Mouse (Mus musculus): ENCODE measurements around the gene Ralgapa2. TPM values are rescaled to one million over a fixed set of nuclear protein-coding genes. Genes with fewer than 3 reads are reported as not detected.

Ralgapa2 gene
- polyA plus RNA-seq (2015; fragmentation: Nextera tagmentation; extraction: Ambion mirVana), result 4.5 and 5.9 TPM in 2 replicates

DNA sequence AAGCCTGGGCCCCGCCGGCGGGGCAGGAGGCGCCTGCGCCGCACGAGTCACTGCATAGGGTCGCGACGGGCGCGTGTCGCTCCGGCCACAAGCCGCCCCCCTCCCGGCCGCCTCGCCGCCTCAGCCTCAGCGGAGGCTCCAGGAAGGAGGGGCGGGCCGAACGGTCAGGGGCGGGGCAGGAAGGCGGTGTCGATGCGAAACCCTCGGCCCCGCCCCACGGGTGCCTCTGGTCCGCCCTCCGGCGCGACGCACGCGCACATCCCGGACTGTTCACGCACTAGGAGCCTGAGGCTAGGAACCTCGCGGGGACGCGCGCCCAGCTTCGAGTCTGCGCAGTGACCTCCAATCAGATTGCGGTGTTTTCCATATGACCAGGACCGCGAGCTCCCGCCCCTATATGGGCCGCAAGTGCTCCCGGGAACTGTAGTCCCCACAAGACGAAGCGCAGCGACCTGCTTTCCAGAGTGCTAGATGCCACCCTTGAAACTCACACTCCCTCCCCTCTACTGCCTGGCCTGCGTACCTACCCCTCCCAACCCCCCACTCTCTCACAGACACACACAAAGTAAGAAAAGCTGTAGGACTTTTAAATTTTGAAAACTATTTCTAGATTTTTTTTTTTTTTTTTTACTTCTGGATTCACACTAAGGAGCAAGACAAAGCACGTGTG lies at the start of gene Ralgapa2:
Gene Ralgapa2 (minus strand): TSS at position 434 of the 670 bp plus-strand sequence.
- no peaks in the 10 kb centered on the region for H3K36me3 ChIP-seq (ENCODE audit: control insufficient read depth, insufficient read depth)
- H3K4me3 ChIP-seq (ENCODE audit: low read depth, low read length), result peak within 1 kb of the TSS; percentile 90
- peak within 1 kb of the TSS; percentile 94 for H3K4me2 ChIP-seq (ENCODE audit: low read depth, low read length)
- no peaks in the 10 kb centered on the region for H3K9me3 ChIP-seq (replicated peaks; ENCODE audit: control insufficient read depth, low read length)
- ATAC-seq (ENCODE audit: low read depth), result peak; percentile 99
- peaks cover 13% of the 10 kb centered on the region for H3K4me1 ChIP-seq (ENCODE audit: control insufficient read depth, low read depth, low read length)
- peak within 1 kb of the TSS; percentile 74 for H3K27ac ChIP-seq (ENCODE audit: low read length)
- H3K27me3 ChIP-seq (ENCODE audit: control insufficient read depth, insufficient read depth, low read depth, low read length), result no peaks in the 10 kb centered on the region
- H3K9ac ChIP-seq (ENCODE audit: low read depth, low read length), result peak within 1 kb of the TSS; percentile 90
- under 1% methylated on average over 53 of the region's 57 CpGs for WGBS (ENCODE audit: insufficient replicate concordance)

- Histone ChIP-seq H3K27me3 (ENCODE audit: control insufficient read depth, insufficient read depth, low read depth, low read length) (no peaks in the 10 kb centered on the region), H3K4me3 (ENCODE audit: low read depth, low read length) (no peak overlapping the region), H3K9ac (ENCODE audit: low read depth, low read length) (no peak overlapping the region), H3K27ac (ENCODE audit: low read length) (no peak overlapping the region), H3K4me2 (ENCODE audit: low read depth, low read length) (no peak overlapping the region), H3K4me1 (ENCODE audit: control insufficient read depth, low read depth, low read length) (no peaks in the 10 kb centered on the region; the same call in 1 of the 2 replicates), H3K36me3 (ENCODE audit: control insufficient read depth, insufficient read depth) (no peaks in the 10 kb centered on the region), H3K9me3 (replicated peaks; ENCODE audit: control insufficient read depth, low read length) (no peaks in the 10 kb centered on the region)
- 42% methylated on average over 3 of the region's 3 CpGs for WGBS (ENCODE audit: insufficient replicate concordance)
- no peak; the same call in 1 of the 2 replicates for ATAC-seq (ENCODE audit: low read depth)
Observed at GRCm38 (mm10) chr2:146561505-146561904, 49.4 kb upstream of the Ralgapa2 start.

GRCm38 (mm10) chr2:146560633-146561043 lies 48.5 kb upstream of the Ralgapa2 start:
- no peak overlapping the region for H3K4me2 ChIP-seq (ENCODE audit: low read depth, low read length)
- H3K4me1 ChIP-seq (ENCODE audit: control insufficient read depth, low read depth, low read length), result no peaks in the 10 kb centered on the region; the same call in 1 of the 2 replicates
- H3K4me3 ChIP-seq (ENCODE audit: low read depth, low read length), result no peak overlapping the region
- no peak overlapping the region for H3K27ac ChIP-seq (ENCODE audit: low read length)
- no peak overlapping the region for H3K9ac ChIP-seq (ENCODE audit: low read depth, low read length)
- no peaks in the 10 kb centered on the region for H3K9me3 ChIP-seq (replicated peaks; ENCODE audit: control insufficient read depth, low read length)
- no peaks in the 10 kb centered on the region for H3K36me3 ChIP-seq (ENCODE audit: control insufficient read depth, insufficient read depth)
- H3K27me3 ChIP-seq (ENCODE audit: control insufficient read depth, insufficient read depth, low read depth, low read length), result no peaks in the 10 kb centered on the region
- WGBS (ENCODE audit: insufficient replicate concordance), result 42% methylated on average over 4 of the region's 4 CpGs
- no peak for ATAC-seq (ENCODE audit: low read depth)

DNA sequence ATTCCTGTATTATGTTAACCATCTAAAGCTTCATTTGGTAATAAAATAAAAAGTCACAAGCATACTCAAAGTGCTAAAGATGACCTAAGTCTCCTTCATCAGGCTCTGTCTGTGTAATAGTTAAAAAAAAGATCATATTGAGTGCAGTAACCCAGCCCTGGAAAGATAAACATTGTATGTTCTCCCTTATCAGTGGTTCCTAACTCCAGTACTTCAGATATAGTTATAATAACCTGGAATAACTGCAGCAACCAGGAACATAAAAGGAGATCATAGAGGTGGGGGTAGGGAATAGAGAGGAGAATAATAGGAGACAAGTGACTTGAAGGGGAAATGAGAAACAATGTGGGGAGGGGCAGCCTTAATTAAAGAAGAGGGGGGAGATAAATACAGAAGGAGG lies 44.0 kb upstream of the Ralgapa2 start:
- Histone ChIP-seq H3K9ac (ENCODE audit: low read depth, low read length) (no peak overlapping the region), H3K4me1 (ENCODE audit: control insufficient read depth, low read depth, low read length) (no peaks in the 10 kb centered on the region), H3K4me2 (ENCODE audit: low read depth, low read length) (no peak overlapping the region), H3K27me3 (ENCODE audit: control insufficient read depth, insufficient read depth, low read depth, low read length) (no peaks in the 10 kb centered on the region), H3K36me3 (ENCODE audit: control insufficient read depth, insufficient read depth) (no peaks in the 10 kb centered on the region), H3K27ac (ENCODE audit: low read length) (no peak overlapping the region), H3K9me3 (replicated peaks; ENCODE audit: control insufficient read depth, low read length) (no peaks in the 10 kb centered on the region), H3K4me3 (ENCODE audit: low read depth, low read length) (no peak overlapping the region)
- no peak for ATAC-seq (ENCODE audit: low read depth)

GRCm38 (mm10) chr2:146555351-146555750 lies 43.2 kb upstream of the Ralgapa2 start:
- Histone ChIP-seq H3K27ac (ENCODE audit: low read length) (no peak overlapping the region), H3K27me3 (ENCODE audit: control insufficient read depth, insufficient read depth, low read depth, low read length) (no peaks in the 10 kb centered on the region), H3K9ac (ENCODE audit: low read depth, low read length) (no peak overlapping the region), H3K36me3 (ENCODE audit: control insufficient read depth, insufficient read depth) (no peaks in the 10 kb centered on the region), H3K9me3 (replicated peaks; ENCODE audit: control insufficient read depth, low read length) (no peaks in the 10 kb centered on the region), H3K4me3 (ENCODE audit: low read depth, low read length) (no peak overlapping the region), H3K4me2 (ENCODE audit: low read depth, low read length) (no peak overlapping the region), H3K4me1 (ENCODE audit: control insufficient read depth, low read depth, low read length) (no peaks in the 10 kb centered on the region)
- WGBS (ENCODE audit: insufficient replicate concordance), result 48% methylated on average over 5 of the region's 5 CpGs
- ATAC-seq (ENCODE audit: low read depth), result no peak

DNA sequence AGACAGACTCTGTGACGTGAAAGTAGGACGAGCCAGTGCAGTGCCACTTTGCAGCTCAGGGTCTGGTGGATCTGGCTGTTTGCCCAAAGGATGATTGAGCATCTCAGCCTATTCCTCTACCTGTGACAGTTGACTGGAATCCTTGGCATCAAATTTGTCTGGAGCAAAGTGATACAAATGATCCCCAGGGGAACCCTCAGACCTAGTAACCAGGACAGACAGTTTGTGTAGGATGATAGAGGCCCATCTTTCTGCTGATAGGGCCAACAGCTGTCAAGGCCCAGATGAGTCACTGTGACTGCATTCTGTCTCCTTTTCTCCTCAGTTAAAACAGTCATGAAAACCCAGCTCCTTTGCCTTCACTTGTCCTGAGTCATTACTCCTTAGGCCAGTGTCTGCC lies 41.6 kb upstream of the Ralgapa2 start:
- 75% methylated on average over 2 of the region's 2 CpGs for WGBS (ENCODE audit: insufficient replicate concordance)
- ATAC-seq (ENCODE audit: low read depth), result no peak
- no peak overlapping the region for H3K4me3 ChIP-seq (ENCODE audit: low read depth, low read length)
- H3K27me3 ChIP-seq (ENCODE audit: control insufficient read depth, insufficient read depth, low read depth, low read length), result no peaks in the 10 kb centered on the region
- H3K9me3 ChIP-seq (replicated peaks; ENCODE audit: control insufficient read depth, low read length), result no peaks in the 10 kb centered on the region
- no peak overlapping the region for H3K4me2 ChIP-seq (ENCODE audit: low read depth, low read length)
- H3K4me1 ChIP-seq (ENCODE audit: control insufficient read depth, low read depth, low read length), result no peaks in the 10 kb centered on the region
- H3K27ac ChIP-seq (ENCODE audit: low read length), result no peak overlapping the region
- H3K36me3 ChIP-seq (ENCODE audit: control insufficient read depth, insufficient read depth), result no peaks in the 10 kb centered on the region
- H3K9ac ChIP-seq (ENCODE audit: low read depth, low read length), result no peak overlapping the region

GRCm38 (mm10) chr2:146551818-146552217 lies 39.7 kb upstream of the Ralgapa2 start:
- WGBS (ENCODE audit: insufficient replicate concordance), result 51% methylated on average over 4 of the region's 4 CpGs
- ATAC-seq (ENCODE audit: low read depth), result no peak
- H3K9ac ChIP-seq (ENCODE audit: low read depth, low read length), result no peak overlapping the region

DNA sequence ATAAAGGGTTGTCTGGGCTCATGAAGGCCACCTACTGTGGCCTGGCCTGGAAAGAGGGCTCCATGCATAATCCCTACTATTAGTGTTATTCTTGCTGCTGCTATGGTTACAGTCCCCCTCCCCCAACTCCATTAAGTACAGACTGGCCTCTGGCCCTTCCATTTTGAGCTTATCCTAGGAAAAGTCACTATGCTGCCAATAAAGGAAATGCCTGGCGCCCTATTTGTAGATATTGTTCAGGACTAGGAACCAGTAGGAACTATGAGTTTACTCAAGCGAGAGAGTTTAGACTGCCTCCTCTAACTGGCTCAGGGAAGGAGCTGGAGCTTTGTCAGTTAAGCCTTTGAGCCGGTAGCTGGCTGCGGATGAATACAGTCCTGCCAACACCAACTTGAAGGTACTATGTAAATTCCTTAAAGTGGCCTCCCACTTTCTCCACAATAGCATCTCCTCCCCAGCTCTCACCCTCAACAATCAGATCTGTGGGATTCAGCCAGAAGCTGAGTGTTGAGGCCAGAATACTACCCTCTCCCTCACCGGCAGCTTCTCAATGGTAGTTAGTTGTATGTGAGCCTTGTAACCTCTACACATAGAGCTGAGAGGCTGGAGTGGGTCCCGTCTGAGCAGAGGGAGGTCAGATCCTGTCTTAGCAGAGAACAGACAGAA lies 37.1 kb upstream of the Ralgapa2 start:
- H3K9ac ChIP-seq (ENCODE audit: low read depth, low read length), result no peak overlapping the region
- no peaks in the 10 kb centered on the region for H3K4me1 ChIP-seq (ENCODE audit: control insufficient read depth, low read depth, low read length)
- H3K4me3 ChIP-seq (ENCODE audit: low read depth, low read length), result no peak overlapping the region
- H3K4me2 ChIP-seq (ENCODE audit: low read depth, low read length), result no peak overlapping the region
- H3K27ac ChIP-seq (ENCODE audit: low read length), result no peak overlapping the region
- no peaks in the 10 kb centered on the region for H3K27me3 ChIP-seq (ENCODE audit: control insufficient read depth, insufficient read depth, low read depth, low read length)
- no peaks in the 10 kb centered on the region for H3K9me3 ChIP-seq (replicated peaks; ENCODE audit: control insufficient read depth, low read length)
- no peaks in the 10 kb centered on the region for H3K36me3 ChIP-seq (ENCODE audit: control insufficient read depth, insufficient read depth)
- no peak; the same call in 1 of the 2 replicates for ATAC-seq (ENCODE audit: low read depth)
- 59% methylated on average over 6 of the region's 6 CpGs for WGBS (ENCODE audit: insufficient replicate concordance)

More at GRCm38 (mm10) chr2:146551818-146552217, 39.7 kb upstream of the Ralgapa2 start:
- Histone ChIP-seq H3K27ac (ENCODE audit: low read length) (no peak overlapping the region), H3K4me1 (ENCODE audit: control insufficient read depth, low read depth, low read length) (no peaks in the 10 kb centered on the region), H3K9me3 (replicated peaks; ENCODE audit: control insufficient read depth, low read length) (no peaks in the 10 kb centered on the region), H3K4me3 (ENCODE audit: low read depth, low read length) (no peak overlapping the region), H3K27me3 (ENCODE audit: control insufficient read depth, insufficient read depth, low read depth, low read length) (no peaks in the 10 kb centered on the region), H3K36me3 (ENCODE audit: control insufficient read depth, insufficient read depth) (no peaks in the 10 kb centered on the region), H3K4me2 (ENCODE audit: low read depth, low read length) (no peak overlapping the region)

GRCm38 (mm10) chr2:146544155-146544814 lies 32.1 kb upstream of the Ralgapa2 start:
- Histone ChIP-seq H3K4me2 (ENCODE audit: low read depth, low read length) (no peak overlapping the region), H3K27ac (ENCODE audit: low read length) (no peak overlapping the region), H3K36me3 (ENCODE audit: control insufficient read depth, insufficient read depth) (no peaks in the 10 kb centered on the region), H3K9me3 (replicated peaks; ENCODE audit: control insufficient read depth, low read length) (no peaks in the 10 kb centered on the region), H3K4me3 (ENCODE audit: low read depth, low read length) (no peak overlapping the region), H3K9ac (ENCODE audit: low read depth, low read length) (no peak overlapping the region), H3K4me1 (ENCODE audit: control insufficient read depth, low read depth, low read length) (no peaks in the 10 kb centered on the region), H3K27me3 (ENCODE audit: control insufficient read depth, insufficient read depth, low read depth, low read length) (no peaks in the 10 kb centered on the region)
- ATAC-seq (ENCODE audit: low read depth), result no peak
- WGBS (ENCODE audit: insufficient replicate concordance), result 62% methylated on average over 1 of the region's 1 CpGs
